Mouse (Mus musculus) ovary, postnatal 36 days (tissue): ENCODE results near the gene Prl8a6.

Source experiments
- DNase-seq: peaks from one replicate; pipeline ENCODE4 v3.0.0; 2022; ENCODE audit warnings: low spot score, mixed read lengths

Gene Prl8a6

DNA sequence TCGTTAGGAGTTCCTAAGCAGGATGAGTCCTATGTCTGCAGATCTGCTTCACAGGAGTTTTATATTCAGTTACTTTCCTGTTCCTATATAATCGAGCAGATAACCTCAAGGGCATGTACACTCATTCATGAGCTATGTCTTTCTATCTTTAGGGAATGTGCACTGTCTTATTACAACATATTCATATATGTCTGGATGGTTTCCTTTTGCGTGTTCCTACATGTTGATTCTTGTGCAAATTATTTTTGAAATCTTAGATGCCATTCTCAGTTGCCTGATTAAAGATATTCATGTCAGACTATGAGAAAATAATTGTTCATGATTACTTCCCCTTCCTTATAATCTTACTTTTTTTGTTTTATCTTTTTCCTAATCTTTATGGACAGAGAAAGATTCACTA is at the start of gene Prl8a6:
Prl8a6 (minus strand) TSS at position 101 of the 400 bp plus-strand sequence.
- DNase-seq: no peak

- DNase-seq: no peak
Measured at GRCm38 (mm10) chr13:27433159-27433558, 5.3 kb downstream of the Prl8a6 start.

DNA sequence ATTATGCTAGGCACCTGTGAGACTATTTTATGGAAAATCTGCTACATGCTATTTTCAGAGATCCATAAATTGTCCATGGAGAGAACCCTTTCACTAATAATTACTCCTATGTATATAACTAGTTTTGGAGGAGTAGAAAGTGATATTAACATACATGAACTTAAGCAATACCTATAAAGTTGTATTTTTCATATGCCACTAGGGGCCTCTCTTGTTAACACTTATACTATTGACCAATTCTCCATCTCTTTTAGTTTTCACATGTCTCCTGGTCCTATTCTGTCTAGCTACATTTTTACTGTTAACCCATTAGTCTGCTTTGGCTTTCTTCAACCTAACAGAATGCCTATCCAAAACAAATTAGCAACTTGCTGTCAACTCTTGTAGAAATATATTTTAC is 24.8 kb downstream of the Prl8a6 start:
- no peak for DNase-seq

DNA sequence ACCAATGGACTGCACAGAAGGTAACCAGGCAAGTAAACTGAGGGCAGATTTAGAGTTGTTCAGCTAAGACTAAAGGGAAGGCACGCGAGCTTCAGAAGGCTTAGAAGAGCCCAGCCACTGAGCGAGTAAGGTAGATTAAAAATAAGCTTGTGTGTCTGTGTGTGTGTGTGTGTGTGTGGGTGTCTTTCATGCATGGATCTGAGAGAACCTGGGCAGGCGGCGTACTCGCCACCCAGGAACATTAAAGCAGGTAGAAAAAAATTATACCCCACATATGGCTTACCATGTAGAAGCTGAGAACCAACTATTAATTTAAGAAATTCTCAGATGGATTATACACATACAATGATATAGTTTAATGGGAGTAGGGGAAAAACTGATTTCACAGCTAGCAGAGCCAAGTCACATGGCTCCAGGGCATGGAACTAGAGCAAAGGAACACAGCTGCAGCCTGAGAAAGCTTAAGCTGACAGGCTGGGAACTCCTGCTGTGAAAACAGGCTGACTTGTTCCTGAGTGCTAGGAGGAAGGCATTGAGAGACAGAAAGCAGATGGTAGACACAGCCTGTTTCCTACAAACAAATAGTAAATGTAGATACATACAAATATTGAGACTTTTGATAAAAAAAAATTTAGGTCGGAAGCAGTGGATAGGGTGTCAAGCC is 39.3 kb downstream of the Prl8a6 start:
- no peak for DNase-seq

DNA sequence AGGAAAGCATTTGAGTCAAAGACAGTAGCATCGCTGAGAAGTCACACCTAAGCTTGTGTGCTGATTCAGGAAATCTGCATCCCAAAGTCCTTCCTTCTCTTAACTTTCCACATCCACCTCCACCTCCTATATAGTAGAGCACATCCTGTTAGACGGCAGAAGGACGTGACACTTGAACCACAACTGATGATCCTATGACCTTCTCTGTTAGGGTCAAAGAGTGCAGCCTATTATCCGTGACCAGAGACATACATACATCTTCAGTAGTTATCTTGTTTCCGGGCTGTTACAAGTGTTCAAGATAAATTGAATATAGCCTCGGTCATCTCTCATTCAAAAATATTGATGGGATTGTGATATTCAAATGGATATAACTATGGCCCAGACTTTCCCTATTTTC is 47.7 kb downstream of the Prl8a6 start, which contains the start of gene Prl2b1:
Prl2b1 (minus strand) TSS at position 101 of the 400 bp plus-strand sequence.
- DNase-seq: no peak
